Mouse (Mus musculus): Measurements from ENCODE around the gene Smyd3. TPM values are rescaled to one million over a fixed set of nuclear protein-coding genes. Genes with fewer than 3 reads are reported as not detected.

Gene Smyd3
- polyA plus RNA-seq, 1 experiment from 2014 or later, result 18.3 TPM

DNA sequence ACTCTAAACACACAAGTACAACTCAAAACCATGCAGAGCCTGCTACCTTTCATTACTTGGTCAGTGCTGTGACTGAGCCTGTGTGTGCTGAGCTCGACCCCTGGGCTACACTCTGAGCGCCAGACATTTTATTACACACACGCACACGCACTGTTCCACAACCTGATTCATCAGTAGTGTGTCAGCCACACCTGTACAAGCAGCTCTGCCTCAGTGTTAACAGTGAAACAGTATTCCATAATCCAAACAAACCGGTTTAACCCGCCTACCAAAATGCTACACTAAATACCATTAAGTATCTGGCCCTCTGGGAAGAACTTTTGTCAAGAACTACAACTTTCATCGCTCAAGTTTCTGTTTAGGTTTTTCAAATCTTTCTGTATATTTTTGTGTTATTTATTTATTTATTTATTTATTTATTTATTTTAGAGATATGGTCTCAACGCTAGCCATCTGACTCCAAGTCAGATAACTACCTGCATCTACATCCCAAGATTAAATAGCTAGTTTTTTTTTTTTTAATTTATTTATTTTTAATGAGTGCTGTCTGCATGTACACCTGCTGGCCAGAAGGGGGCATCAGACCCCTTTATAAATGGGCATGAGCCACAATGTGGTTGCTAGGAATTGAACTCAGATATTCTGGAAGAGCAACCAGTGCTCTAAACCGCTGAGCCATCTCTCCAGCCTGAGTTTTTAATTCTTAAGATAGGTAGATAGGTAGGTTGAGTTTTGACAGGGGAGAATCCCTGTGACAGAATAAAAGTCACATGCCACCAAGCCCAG lies 11.1 kb downstream of the Smyd3 start:
- H3K4me2 ChIP-seq (ENCODE audit: low read length), result no peak overlapping the region
- H3K9ac ChIP-seq (ENCODE audit: low read depth, low read length), result no peak overlapping the region
- H3K9me3 ChIP-seq (replicated peaks; ENCODE audit: low read length), result no peaks in the 10 kb centered on the region
- no peaks in the 10 kb centered on the region for H3K27me3 ChIP-seq (ENCODE audit: insufficient read depth, low read length)
- ATAC-seq (replicated peaks; ENCODE audit: low FRiP score, low read depth) (no peak), DNase-seq (ENCODE audit: low spot score) (peak; percentile 66)
- H3K4me3 ChIP-seq (replicated peaks; ENCODE audit: low read depth, low read length), result no peak overlapping the region
- no peaks in the 10 kb centered on the region for H3K4me1 ChIP-seq (replicated peaks; ENCODE audit: insufficient read depth, low read length)
- 62% methylated on average over 9 of the region's 9 CpGs for WGBS
- H3K27ac ChIP-seq, result no peak overlapping the region
- no peaks in the 10 kb centered on the region for H3K36me3 ChIP-seq (ENCODE audit: insufficient read depth, low read length)
- TF ChIP-seq CTCF (IDR thresholded peaks at IDR 0.05; ENCODE audit: low read depth), result peak; percentile 77

GRCm38 (mm10) chr1:179502565-179502964 lies 15.3 kb downstream of the Smyd3 start:
- peak; percentile 84 for TF ChIP-seq CTCF (IDR thresholded peaks at IDR 0.05; ENCODE audit: low read depth)
- DNase-seq (ENCODE audit: low spot score), result peak; percentile 57
- 13% methylated on average over 3 of the region's 3 CpGs for WGBS
- H3K9me3 ChIP-seq (replicated peaks; ENCODE audit: low read length), result no peaks in the 10 kb centered on the region
- H3K36me3 ChIP-seq (ENCODE audit: insufficient read depth, low read length), result no peaks in the 10 kb centered on the region
- no peaks in the 10 kb centered on the region for H3K4me1 ChIP-seq (replicated peaks; ENCODE audit: insufficient read depth, low read length)
- no peak overlapping the region for H3K9ac ChIP-seq (ENCODE audit: low read depth, low read length)
- H3K27ac ChIP-seq, result no peak overlapping the region
- H3K4me2 ChIP-seq (ENCODE audit: low read length), result no peak overlapping the region
- no peak overlapping the region for H3K4me3 ChIP-seq (replicated peaks; ENCODE audit: low read depth, low read length)
- H3K27me3 ChIP-seq (ENCODE audit: insufficient read depth, low read length), result no peaks in the 10 kb centered on the region
- no peak for ATAC-seq (replicated peaks; ENCODE audit: low FRiP score, low read depth)

- H3K36me3 ChIP-seq (ENCODE audit: insufficient read depth, low read length), result no peaks in the 10 kb centered on the region
- DNase-seq (ENCODE audit: low spot score) (peak; percentile 86), ATAC-seq (replicated peaks; ENCODE audit: low FRiP score, low read depth) (0 out of 2 replicates have a peak, but pooled peaks have one; percentile 21)
- H3K9me3 ChIP-seq (replicated peaks; ENCODE audit: low read length), result no peaks in the 10 kb centered on the region
- no peaks in the 10 kb centered on the region for H3K4me1 ChIP-seq (replicated peaks; ENCODE audit: insufficient read depth, low read length)
- 57% methylated on average over 3 of the region's 3 CpGs for WGBS
- no peak overlapping the region for H3K4me3 ChIP-seq (replicated peaks; ENCODE audit: low read depth, low read length)
- TF ChIP-seq CTCF (IDR thresholded peaks at IDR 0.05; ENCODE audit: low read depth), result no peak
- H3K27ac ChIP-seq, result 0 out of 2 replicates have a peak overlapping the region, but pooled peaks have one; percentile 25
- H3K27me3 ChIP-seq (ENCODE audit: insufficient read depth, low read length), result no peaks in the 10 kb centered on the region
- H3K4me2 ChIP-seq (ENCODE audit: low read length), result no peak overlapping the region
- H3K9ac ChIP-seq (ENCODE audit: low read depth, low read length), result no peak overlapping the region
These were observed 18.6 kb downstream of the Smyd3 start for GRCm38 (mm10) chr1:179499257-179499656.

DNA sequence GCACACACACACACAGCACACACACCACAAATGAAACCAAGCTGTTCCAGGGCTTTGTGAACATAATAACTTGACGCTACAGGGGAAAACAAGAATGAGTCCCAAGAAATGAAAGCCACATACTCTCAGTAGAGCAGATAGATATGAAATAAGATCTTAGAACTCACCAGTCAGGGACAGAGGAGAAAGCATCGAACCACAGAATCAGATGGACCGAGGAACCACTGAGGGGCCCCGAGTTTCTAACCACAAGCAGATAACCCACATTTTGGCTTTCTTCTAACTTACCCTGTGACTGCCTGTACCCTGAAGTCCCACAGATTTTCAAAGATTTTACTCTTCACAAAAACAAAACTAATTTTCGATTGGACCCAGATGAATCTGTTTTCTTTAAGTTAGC lies 24.9 kb downstream of the Smyd3 start:
- Histone ChIP-seq H3K27me3 (ENCODE audit: insufficient read depth, low read length) (no peaks in the 10 kb centered on the region), H3K4me3 (replicated peaks; ENCODE audit: low read depth, low read length) (no peak overlapping the region), H3K9me3 (replicated peaks; ENCODE audit: low read length) (no peaks in the 10 kb centered on the region), H3K4me2 (ENCODE audit: low read length) (no peak overlapping the region), H3K9ac (ENCODE audit: low read depth, low read length) (no peak overlapping the region), H3K27ac (no peak overlapping the region), H3K36me3 (ENCODE audit: insufficient read depth, low read length) (no peaks in the 10 kb centered on the region), H3K4me1 (replicated peaks; ENCODE audit: insufficient read depth, low read length) (no peaks in the 10 kb centered on the region)
- no peak for TF ChIP-seq CTCF (IDR thresholded peaks at IDR 0.05; ENCODE audit: low read depth)
- ATAC-seq (replicated peaks; ENCODE audit: low FRiP score, low read depth) (no peak), DNase-seq (ENCODE audit: low spot score) (no peak)
- WGBS, result 81% methylated on average over 5 of the region's 5 CpGs

DNA sequence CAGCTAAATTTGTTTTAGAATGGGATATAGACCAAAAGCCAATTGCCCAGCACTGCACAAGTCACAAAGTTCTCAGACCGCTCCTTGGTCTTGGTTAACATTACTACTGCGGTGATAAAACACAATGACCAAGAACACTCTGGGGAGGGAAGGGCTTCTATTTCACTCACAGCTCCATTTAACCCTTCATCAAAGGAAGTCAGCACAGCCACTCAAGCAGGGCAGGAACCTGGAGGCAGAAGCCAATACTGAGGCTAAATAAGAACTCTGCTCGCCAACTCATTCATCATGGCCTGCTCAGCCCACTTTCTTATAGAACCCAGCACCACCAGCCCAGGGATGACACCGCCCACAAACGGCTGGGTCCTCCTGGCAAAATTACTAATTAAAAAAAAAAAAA lies 29.3 kb downstream of the Smyd3 start:
- Histone ChIP-seq H3K4me1 (replicated peaks; ENCODE audit: insufficient read depth, low read length) (no peaks in the 10 kb centered on the region), H3K9ac (ENCODE audit: low read depth, low read length) (no peak overlapping the region), H3K4me2 (ENCODE audit: low read length) (no peak overlapping the region), H3K4me3 (replicated peaks; ENCODE audit: low read depth, low read length) (no peak overlapping the region), H3K36me3 (ENCODE audit: insufficient read depth, low read length) (no peaks in the 10 kb centered on the region), H3K9me3 (replicated peaks; ENCODE audit: low read length) (no peaks in the 10 kb centered on the region), H3K27ac (no peak overlapping the region), H3K27me3 (ENCODE audit: insufficient read depth, low read length) (no peaks in the 10 kb centered on the region)
- no peak for TF ChIP-seq CTCF (IDR thresholded peaks at IDR 0.05; ENCODE audit: low read depth)
- WGBS, result 52% methylated on average over 5 of the region's 5 CpGs
- DNase-seq (ENCODE audit: low spot score) (peak; percentile 72), ATAC-seq (replicated peaks; ENCODE audit: low FRiP score, low read depth) (0 out of 2 replicates have a peak, but pooled peaks have one; percentile 31)

GRCm38 (mm10) chr1:179487990-179488389 lies 29.9 kb downstream of the Smyd3 start:
- DNase-seq (ENCODE audit: low spot score) (peak; percentile 75), ATAC-seq (replicated peaks; ENCODE audit: low FRiP score, low read depth) (0 out of 2 replicates have a peak, but pooled peaks have one; percentile 11)
- no peaks in the 10 kb centered on the region for H3K4me1 ChIP-seq (replicated peaks; ENCODE audit: insufficient read depth, low read length)
- no peaks in the 10 kb centered on the region for H3K36me3 ChIP-seq (ENCODE audit: insufficient read depth, low read length)
- no peaks in the 10 kb centered on the region for H3K27me3 ChIP-seq (ENCODE audit: insufficient read depth, low read length)
- no peak overlapping the region for H3K4me3 ChIP-seq (replicated peaks; ENCODE audit: low read depth, low read length)
- H3K9me3 ChIP-seq (replicated peaks; ENCODE audit: low read length), result no peaks in the 10 kb centered on the region
- 19% methylated on average over 5 of the region's 5 CpGs for WGBS
- no peak overlapping the region for H3K27ac ChIP-seq
- no peak for TF ChIP-seq CTCF (IDR thresholded peaks at IDR 0.05; ENCODE audit: low read depth)
- H3K4me2 ChIP-seq (ENCODE audit: low read length), result no peak overlapping the region
- no peak overlapping the region for H3K9ac ChIP-seq (ENCODE audit: low read depth, low read length)
